Mouse (Mus musculus): ENCODE measurements around the gene Rhbdl3.
"Not testable (repeated sequence)": the region's sequence is repeated elsewhere in the genome, so short reads cannot be mapped to it uniquely, and the experiment has no call there.

Gene Rhbdl3

GRCm38 (mm10) chr11:80313462-80313861 lies 12.8 kb downstream of the Rhbdl3 start:
- no peak for DNase-seq (ENCODE audit: low spot score)

GRCm38 (mm10) chr11:80313944-80314343 lies 13.2 kb downstream of the Rhbdl3 start:
- DNase-seq (ENCODE audit: low spot score): no peak

DNA sequence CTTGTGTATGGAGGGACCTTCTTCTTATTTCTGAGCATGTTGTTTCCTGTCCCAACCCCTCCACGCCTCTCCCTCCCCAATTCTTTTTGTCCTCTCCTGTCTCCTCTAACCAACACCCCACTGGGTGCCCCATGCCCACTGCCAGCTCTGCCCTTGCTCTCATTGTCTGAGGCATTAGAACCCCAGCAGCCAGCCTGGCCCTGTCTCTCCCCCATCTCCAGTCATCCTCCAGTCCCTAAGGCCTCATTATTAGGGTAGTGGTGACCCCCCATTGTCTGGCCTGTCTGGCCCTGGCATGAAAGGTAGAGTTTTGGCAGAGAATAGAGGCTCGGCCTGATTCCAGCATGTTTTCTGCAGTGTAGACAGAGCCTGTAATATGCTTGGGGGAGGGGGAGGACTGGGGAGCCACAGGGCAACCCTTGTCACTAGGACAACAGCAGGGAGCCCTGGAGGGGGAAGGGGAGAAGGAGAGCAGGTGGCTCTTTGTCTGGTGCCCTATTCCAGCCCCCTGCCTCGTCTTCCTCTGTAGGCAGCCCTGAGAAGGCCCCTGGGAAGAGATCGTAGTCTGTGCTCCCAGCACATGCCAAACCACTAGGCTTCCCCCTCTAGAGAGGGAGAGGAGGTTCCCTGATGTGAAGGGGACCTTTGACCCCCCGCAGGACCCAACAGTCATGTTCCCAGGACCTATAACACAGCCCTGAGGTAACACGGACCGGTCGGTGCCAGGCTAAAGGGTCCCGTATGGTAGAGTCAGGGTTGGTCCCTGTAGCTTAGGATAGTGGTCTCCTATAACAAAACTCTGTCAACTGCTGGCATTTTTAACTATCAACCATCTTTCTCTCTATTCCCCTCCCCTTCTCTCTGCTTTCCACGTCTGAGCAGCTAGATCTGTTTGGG lies 15.3 kb downstream of the Rhbdl3 start:
- no peak for DNase-seq (ENCODE audit: low spot score)

DNA sequence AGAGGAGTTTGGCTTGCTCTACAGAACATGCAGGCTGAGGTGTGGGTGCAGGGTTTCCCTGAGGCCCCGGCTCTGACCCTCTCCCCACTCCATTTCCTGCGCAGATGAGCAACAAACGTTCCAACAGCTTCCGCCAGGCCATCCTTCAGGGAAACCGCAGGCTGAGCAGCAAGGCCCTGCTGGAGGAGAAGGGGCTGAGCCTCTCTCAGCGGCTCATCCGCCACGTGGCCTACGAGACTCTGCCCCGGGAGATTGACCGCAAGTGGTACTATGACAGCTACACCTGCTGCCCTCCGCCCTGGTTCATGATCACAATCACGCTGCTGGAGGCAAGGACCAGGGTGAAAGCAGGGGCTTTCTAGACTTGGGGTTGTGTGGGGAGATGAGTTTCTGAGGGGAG lies 22.5 kb downstream of the Rhbdl3 start:
- no peak for DNase-seq (ENCODE audit: low spot score)

- DNase-seq (ENCODE audit: low spot score): no peak
These were observed 23.9 kb downstream of the Rhbdl3 start for GRCm38 (mm10) chr11:80324636-80325035.

DNA sequence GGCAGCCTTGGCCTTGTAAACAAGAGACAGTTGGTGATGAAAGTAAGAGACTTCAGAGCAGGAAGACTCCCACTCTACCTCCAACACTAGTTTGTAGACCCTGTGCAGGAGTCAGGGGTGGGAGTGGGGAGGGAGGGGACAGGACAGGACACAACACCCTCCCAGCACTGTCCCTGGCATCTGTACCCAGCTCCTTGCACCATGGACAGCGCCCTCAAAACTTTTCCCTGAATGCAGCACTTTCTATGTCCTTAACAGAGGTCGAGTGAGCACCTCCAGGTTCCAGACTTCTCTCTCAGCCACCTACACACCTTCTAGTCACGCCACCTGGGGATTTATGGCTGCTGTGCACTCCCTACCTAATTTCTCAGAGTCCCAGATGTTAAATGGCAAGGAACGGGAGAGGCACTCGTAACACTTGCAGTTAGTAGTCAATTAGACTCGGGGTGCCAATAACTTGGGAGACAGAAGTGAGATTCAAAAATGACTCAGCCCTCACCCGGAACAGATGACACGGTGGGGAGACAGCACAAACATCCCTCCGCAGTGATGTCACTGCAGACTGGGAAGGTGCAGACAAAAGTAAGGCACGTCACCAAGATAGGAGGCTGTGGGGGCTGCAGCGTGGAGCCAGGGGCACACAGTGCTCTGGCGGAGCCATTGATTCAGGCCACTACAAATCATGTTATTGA lies 32.1 kb downstream of the Rhbdl3 start:
- DNase-seq (ENCODE audit: low spot score): no peak

- DNase-seq (ENCODE audit: low spot score): peak; percentile 12
These were observed 35.1 kb downstream of the Rhbdl3 start for GRCm38 (mm10) chr11:80335609-80336350.

DNA sequence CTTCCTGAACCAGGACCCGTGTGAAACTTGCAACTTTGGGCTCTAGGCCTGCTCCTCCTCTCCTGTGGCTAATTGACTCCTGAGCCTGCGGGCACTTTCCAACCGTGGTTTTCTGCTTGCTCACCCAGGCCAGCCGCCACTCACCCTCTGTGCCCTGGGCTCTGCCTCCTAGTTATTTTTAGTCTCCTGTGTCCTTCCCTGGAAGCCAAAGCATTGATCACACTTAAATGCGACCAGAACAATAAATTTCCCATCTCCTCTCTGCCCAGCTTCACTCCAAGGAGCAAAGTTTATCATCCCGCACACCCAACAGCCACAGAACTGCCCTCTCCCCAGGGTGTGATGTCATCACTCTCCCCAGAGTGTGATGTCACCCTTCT lies 35.6 kb downstream of the Rhbdl3 start:
- no peak for DNase-seq (ENCODE audit: low spot score)

DNA sequence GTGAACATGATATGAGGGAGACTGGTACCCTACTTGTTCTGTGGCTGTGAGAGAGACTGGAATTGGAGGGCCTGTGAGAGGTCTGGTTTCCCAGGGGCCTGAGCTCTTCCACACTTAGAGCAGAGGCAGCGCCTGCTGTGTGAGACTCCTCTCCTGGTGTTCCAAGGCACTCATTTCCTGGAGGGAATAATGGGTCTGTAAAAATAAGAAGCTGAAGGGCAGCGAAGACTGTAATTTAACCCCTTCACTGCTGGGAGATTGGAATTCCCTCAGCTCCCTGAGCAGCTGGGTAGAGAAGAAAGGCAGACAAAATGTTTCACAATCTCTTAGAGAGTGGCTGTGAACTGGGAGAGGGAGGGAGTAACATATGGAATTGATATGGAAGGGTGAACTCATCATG lies 41.8 kb downstream of the Rhbdl3 start:
- no peak for DNase-seq (ENCODE audit: low spot score)

DNA sequence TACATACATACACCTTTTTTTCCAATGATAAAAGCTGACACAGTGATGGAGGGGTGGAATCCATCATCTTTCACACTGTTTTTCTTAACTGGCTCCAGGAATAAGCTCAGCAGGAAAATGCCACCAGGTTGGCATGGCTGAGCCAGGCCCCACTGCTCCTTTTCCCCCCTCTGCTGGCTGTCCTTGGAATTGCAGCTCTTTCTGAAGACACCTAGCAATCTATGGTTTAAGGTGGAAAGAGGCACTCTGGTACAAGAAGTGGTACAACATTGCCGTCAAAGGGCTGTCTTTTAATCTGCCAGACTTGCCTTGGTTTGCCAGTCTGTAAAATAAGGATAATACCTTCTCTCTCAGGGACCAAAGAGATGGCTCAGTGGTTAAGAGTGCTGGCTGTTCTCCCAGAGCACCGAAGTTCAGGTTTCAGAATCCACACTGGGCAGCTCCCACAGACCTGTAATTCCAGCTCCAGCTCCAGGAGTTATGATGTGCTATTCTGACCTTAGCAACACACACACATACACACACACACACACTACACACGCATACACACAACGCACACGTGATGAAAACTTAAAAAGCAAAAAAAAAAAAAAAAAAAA lies 51.2 kb downstream of the Rhbdl3 start:
- DNase-seq (ENCODE audit: low spot score): peak; percentile 33

- no peak for DNase-seq (ENCODE audit: low spot score)
These were observed 54.1 kb downstream of the Rhbdl3 start for GRCm38 (mm10) chr11:80354832-80355231.

DNA sequence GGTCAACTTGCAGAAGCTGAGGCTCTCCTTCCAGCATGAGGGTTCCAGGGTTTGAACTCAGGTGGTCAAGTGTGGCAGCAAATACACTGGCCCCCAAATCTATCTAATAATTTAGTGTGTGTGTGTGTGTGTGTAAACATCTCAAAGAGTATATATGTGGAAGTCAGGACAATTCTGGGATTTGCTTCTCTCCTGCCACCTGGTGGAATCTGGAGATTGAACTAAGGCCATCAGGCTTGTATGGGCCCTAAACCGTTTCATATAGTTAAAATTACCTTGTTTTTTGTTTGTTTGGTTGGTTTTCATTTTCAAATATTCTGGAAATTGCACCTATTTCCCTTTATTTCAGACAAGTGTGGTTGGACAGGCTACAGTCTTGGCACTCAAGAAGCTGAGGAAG lies 68.2 kb downstream of the Rhbdl3 start:
- no peak for DNase-seq (ENCODE audit: low spot score)

DNA sequence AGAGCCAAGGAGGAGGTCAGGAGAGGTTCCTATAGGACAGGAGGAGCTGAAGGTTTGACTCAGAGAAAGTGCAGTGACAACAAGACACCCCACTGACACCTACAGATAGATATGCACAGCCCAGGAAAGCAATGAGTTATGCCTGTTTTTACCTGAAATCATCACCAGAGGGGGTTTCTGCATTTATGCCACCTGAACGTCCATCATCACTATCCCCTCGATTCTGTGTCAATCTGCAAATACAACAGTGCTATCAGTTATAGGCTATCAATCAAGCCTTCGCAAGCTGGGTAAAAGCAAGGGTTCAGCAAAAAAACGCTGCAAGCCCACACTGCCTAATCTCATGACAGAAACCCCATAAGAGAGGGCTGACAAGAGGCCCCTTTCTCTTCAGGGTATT lies 75.9 kb downstream of the Rhbdl3 start:
- no peak for DNase-seq (ENCODE audit: low spot score)

- DNase-seq (ENCODE audit: low spot score): peak; percentile 71
These were observed 77.2 kb downstream of the Rhbdl3 start, which contains the start of gene 5730455P16Rik for GRCm38 (mm10) chr11:80377712-80378451. TSS of gene 5730455P16Rik (minus strand) at chr11:80378034.

DNA sequence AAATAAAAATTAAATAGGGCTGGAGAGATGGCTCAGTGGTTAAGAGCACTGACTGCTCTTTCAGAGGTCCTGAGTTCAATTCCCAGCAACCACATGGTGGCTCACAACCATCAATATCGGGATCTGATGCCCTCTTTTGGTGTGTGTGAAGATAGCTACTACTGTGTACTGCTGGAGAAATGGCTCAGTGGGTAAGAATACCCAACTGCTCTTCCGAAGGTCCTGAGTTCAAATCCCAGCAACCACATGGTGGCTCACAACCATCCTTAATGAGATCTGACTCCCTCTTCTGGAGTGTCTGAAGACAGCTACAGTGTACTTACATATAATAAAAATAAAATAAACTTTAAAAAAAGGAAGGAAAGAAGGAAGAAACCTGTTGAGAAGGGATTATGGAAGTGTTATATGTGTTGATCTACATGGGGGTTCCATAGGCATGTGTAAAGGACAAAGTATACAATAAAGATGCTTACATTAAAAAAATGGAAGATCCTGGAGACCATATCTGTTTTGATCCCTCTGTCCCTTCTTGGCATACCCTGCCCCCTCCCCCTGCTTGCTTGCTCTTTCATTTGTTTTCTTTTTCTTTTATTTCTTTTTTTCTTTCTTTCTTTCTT lies 77.8 kb downstream of the Rhbdl3 start:
- DNase-seq (ENCODE audit: low spot score): not testable (repeated sequence)

DNA sequence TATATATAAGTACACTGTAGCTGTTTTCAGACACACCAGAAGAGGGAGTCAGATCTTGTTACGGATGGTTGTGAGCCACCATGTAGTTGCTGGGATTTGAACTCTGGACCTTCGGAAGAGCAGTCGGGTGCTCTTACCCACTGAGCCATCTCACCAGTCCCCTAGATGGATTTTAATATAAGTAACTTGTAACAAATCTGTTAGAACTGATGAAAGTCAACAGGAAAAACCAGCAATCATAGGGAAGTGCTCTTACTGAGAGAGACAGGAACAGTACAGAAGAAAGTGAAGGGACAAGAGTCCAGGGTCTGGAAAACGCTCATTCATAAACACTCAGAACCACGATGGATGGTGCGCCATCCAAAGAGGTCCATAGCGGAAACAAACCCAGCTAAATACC lies 78.5 kb downstream of the Rhbdl3 start:
- DNase-seq (ENCODE audit: low spot score): not testable (repeated sequence)

GRCm38 (mm10) chr11:80382626-80383018 lies 81.9 kb downstream of the Rhbdl3 start:
- DNase-seq (ENCODE audit: low spot score): no peak

GRCm38 (mm10) chr11:80383019-80383625 lies 82.4 kb downstream of the Rhbdl3 start, which contains the start of gene Zfp207:
TSS of gene Zfp207 (plus strand) at chr11:80383279.
- peak; percentile 95 for DNase-seq (ENCODE audit: low spot score)

DNA sequence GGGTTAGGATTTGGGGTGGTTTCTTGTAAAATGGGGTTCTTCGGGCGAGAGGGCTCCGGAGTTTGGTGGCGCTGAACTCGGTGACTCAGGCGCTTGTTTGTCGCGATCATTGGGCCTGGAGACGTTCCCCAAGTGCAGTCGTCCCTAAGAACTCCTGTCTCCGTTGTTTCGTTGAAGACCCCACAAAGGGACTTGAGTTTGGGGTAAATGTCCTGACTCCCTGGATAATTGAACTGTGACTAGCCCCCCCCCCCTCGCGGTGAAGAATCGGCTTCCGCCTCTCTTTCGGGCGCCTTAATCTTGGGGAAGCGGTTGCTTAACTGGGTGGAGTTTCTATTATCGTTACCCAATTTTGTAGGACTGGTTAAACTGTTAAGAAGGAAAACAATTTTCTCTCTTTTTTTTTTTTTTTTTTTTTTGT lies 82.9 kb downstream of the Rhbdl3 start:
- DNase-seq (ENCODE audit: low spot score): no peak

DNA sequence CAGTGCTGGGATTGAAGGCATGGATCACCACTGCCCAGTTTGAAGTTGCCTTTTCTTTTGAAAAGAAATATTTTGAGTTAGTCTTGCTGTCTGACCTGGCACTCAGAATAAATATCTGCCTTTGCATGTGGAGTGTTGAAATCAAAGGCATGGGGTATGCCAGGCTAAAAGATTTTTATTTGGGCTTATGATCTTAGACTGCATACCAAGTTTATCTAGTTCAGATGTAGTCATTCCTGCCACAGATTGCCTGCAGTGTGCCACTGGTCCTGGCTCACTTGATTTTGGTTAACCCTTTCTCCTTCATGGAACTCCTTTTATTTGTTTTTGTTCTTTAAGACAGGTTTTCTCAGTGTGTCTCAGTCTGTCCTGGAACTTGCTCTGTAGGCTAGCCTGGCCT lies 83.7 kb downstream of the Rhbdl3 start:
- DNase-seq (ENCODE audit: low spot score): no peak
